Mouse (Mus musculus): ENCODE results near the gene Rnls. TPM values are rescaled to one million over a fixed set of nuclear protein-coding genes. Genes with fewer than 3 reads are reported as not detected.
A peak's percentile ranks its signal among the peaks of the same experiment; 100 is the strongest.

Gene Rnls
- polyA plus RNA-seq, 1 experiment = 1.4 TPM

DNA sequence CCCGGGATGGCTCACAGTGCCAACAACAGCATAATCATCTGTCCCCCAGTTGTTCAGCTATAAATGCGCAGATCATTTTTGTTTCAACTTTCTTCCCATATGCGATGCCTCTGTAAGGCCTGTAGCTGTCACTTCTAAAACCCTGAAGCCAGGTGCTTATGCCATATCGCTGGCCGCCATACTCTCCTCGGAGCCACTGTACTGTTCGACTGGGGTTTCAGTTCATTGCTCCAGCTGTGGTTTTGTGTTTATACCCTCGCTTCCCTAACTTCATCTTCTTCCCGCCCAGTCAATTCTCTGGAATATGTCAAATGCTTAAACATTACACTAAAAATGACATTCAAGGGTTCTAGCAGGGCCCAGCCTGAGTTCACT, 167.1 kb downstream of the Rnls start:
- no peaks in the 10 kb centered on the region for H3K27me3 ChIP-seq (ENCODE audit: control insufficient read depth, insufficient read depth, low read length)
- H3K27ac ChIP-seq (ENCODE audit: control insufficient read depth, insufficient read depth, low read length) = peak overlapping the region; percentile 96
- DNase-seq = peak; percentile 18
- H3K4me3 ChIP-seq (ENCODE audit: control insufficient read depth, insufficient read depth, low read length) = no peak overlapping the region
- 72% methylated on average over 9 of the region's 9 CpGs for whole genome bisulfite sequencing
- H3K36me3 ChIP-seq (ENCODE audit: control insufficient read depth, insufficient read depth, low read length) = no peaks in the 10 kb centered on the region
- TF ChIP-seq POLR2A (IDR thresholded peaks at IDR 0.05; ENCODE audit: control insufficient read depth, extremely low read depth, insufficient read depth, low read length, poor library complexity) = no peak
- no peak for TF ChIP-seq CTCF (IDR thresholded peaks at IDR 0.05; ENCODE audit: borderline replicate concordance, control insufficient read depth, extremely low read depth, insufficient read depth, low read length, poor library complexity)
- peaks cover 33% of the 10 kb centered on the region for H3K4me1 ChIP-seq (replicated peaks; ENCODE audit: control insufficient read depth, insufficient read depth, low read length)

DNA sequence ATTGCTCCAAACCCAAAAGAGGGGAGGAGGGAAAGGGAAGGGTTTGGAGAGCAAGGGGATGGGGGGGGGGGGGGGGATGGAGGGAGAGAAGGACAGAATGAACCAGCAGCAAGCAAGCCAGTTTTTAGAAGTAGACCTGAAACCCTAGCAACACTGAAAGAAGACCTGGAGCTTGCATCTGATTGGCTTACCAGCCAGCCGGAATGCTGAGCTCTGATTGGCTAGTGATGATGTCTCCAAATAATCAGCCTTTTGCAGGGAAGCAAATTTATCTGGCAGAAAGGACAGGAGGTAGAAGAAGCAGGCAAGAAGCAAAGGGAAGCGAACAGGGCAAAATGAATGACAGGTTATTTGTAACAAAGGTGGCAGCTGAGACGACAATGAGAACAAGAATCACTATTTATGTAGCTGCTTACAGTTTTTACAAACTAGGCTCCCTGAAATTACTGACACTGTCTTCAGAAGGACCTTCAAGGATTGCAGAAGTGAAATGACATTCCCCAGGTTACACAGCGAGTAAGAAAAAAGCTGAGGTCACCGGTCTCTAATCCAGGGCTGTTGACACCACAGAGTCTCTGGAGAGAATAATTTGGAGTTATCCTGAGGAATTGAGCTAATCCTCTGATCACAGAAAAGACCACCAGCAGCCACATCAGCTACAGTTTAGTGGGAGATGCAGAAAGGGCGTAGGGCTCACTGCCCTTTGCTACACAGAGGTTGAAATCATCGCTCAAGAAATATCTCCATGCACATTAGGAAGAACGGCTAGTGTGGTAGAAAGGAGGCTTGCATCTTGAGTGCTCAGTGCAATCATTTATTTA, 167.7 kb downstream of the Rnls start:
- Histone ChIP-seq H3K4me1 (replicated peaks; ENCODE audit: control insufficient read depth, insufficient read depth, low read length) (peaks cover 35% of the 10 kb centered on the region), H3K27me3 (ENCODE audit: control insufficient read depth, insufficient read depth, low read length) (no peaks in the 10 kb centered on the region), H3K4me3 (ENCODE audit: control insufficient read depth, insufficient read depth, low read length) (no peak overlapping the region), H3K27ac (ENCODE audit: control insufficient read depth, insufficient read depth, low read length) (peak overlapping the region; percentile 96), H3K36me3 (ENCODE audit: control insufficient read depth, insufficient read depth, low read length) (no peaks in the 10 kb centered on the region)
- no peak for TF ChIP-seq CTCF (IDR thresholded peaks at IDR 0.05; ENCODE audit: borderline replicate concordance, control insufficient read depth, extremely low read depth, insufficient read depth, low read length, poor library complexity)
- TF ChIP-seq POLR2A (IDR thresholded peaks at IDR 0.05; ENCODE audit: control insufficient read depth, extremely low read depth, insufficient read depth, low read length, poor library complexity) = no peak
- DNase-seq = peak; percentile 70
- 48% methylated on average over 8 of the region's 8 CpGs for WGBS

DNA sequence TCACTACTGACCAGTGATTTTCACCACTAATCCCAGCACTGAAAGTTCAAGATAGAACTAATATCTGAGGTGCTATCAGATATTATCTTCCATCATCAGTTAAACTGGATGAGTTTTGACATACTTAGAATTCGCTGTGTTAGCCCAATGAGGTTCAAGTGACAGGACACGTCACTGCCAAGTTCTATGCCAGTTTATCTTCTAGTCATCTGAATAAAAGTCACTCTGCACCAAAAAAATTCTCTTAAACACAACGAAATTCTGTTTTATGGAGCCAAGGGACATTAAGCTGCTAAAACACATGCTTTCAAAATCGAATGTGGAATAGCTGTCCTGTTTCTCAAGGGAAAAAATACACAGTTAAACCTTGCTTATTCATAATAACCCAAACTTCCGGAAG, 168.3 kb downstream of the Rnls start:
- peak overlapping the region; percentile 96 for H3K27ac ChIP-seq (ENCODE audit: control insufficient read depth, insufficient read depth, low read length)
- H3K4me1 ChIP-seq (replicated peaks; ENCODE audit: control insufficient read depth, insufficient read depth, low read length) = peaks cover 35% of the 10 kb centered on the region
- 12% methylated on average over 5 of the region's 5 CpGs for WGBS
- H3K27me3 ChIP-seq (ENCODE audit: control insufficient read depth, insufficient read depth, low read length) = no peaks in the 10 kb centered on the region
- TF ChIP-seq CTCF (IDR thresholded peaks at IDR 0.05; ENCODE audit: borderline replicate concordance, control insufficient read depth, extremely low read depth, insufficient read depth, low read length, poor library complexity) = no peak
- TF ChIP-seq POLR2A (IDR thresholded peaks at IDR 0.05; ENCODE audit: control insufficient read depth, extremely low read depth, insufficient read depth, low read length, poor library complexity) = no peak
- no peaks in the 10 kb centered on the region for H3K36me3 ChIP-seq (ENCODE audit: control insufficient read depth, insufficient read depth, low read length)
- DNase-seq = no peak
- H3K4me3 ChIP-seq (ENCODE audit: control insufficient read depth, insufficient read depth, low read length) = no peak overlapping the region

DNA sequence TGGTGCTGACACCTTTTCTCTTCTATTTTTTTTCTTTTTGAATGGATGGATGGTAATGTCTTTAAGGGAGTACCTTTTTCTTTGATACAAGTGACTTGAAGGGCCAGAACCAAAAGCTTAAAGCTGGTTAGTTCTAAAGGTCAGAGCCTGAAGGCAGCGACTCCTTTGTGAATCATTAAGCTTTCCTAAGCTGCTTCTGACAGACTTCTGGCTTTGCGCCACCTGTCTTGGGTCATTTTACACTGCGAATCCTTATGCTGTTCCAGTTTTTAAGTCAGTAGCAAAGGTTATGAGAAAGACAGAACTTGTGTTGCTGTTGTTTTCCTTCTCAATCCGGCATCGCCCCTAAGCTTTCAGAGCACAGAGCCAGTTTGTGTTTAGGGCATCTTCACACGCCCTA, 168.8 kb downstream of the Rnls start:
- Histone ChIP-seq H3K36me3 (ENCODE audit: control insufficient read depth, insufficient read depth, low read length) (no peaks in the 10 kb centered on the region), H3K4me1 (replicated peaks; ENCODE audit: control insufficient read depth, insufficient read depth, low read length) (peaks cover 35% of the 10 kb centered on the region), H3K4me3 (ENCODE audit: control insufficient read depth, insufficient read depth, low read length) (no peak overlapping the region), H3K27ac (ENCODE audit: control insufficient read depth, insufficient read depth, low read length) (peak overlapping the region; percentile 96), H3K27me3 (ENCODE audit: control insufficient read depth, insufficient read depth, low read length) (no peaks in the 10 kb centered on the region)
- TF ChIP-seq POLR2A (IDR thresholded peaks at IDR 0.05; ENCODE audit: control insufficient read depth, extremely low read depth, insufficient read depth, low read length, poor library complexity) (no peak), CTCF (IDR thresholded peaks at IDR 0.05; ENCODE audit: borderline replicate concordance, control insufficient read depth, extremely low read depth, insufficient read depth, low read length, poor library complexity) (no peak)
- WGBS = 20% methylated on average over 6 of the region's 6 CpGs
- DNase-seq = peak; percentile 40

GRCm38 (mm10) chr19:33222595-33223223, 169.4 kb downstream of the Rnls start:
- peak overlapping the region; percentile 98 for H3K27ac ChIP-seq (ENCODE audit: control insufficient read depth, insufficient read depth, low read length)
- TF ChIP-seq POLR2A (IDR thresholded peaks at IDR 0.05; ENCODE audit: control insufficient read depth, extremely low read depth, insufficient read depth, low read length, poor library complexity) = 0 out of 2 replicates have a peak, but pooled peaks have one; percentile 29
- TF ChIP-seq CTCF (IDR thresholded peaks at IDR 0.05; ENCODE audit: borderline replicate concordance, control insufficient read depth, extremely low read depth, insufficient read depth, low read length, poor library complexity) = no peak
- peaks cover 39% of the 10 kb centered on the region for H3K4me1 ChIP-seq (replicated peaks; ENCODE audit: control insufficient read depth, insufficient read depth, low read length)
- no peaks in the 10 kb centered on the region for H3K36me3 ChIP-seq (ENCODE audit: control insufficient read depth, insufficient read depth, low read length)
- 5% methylated on average over 12 of the region's 12 CpGs for WGBS
- peak overlapping the region; percentile 19 for H3K4me3 ChIP-seq (ENCODE audit: control insufficient read depth, insufficient read depth, low read length)
- H3K27me3 ChIP-seq (ENCODE audit: control insufficient read depth, insufficient read depth, low read length) = no peaks in the 10 kb centered on the region
- DNase-seq = peak; percentile 62

GRCm38 (mm10) chr19:33217791-33218300, 174.2 kb downstream of the Rnls start:
- no peaks in the 10 kb centered on the region for H3K36me3 ChIP-seq (ENCODE audit: control insufficient read depth, insufficient read depth, low read length)
- H3K4me1 ChIP-seq (replicated peaks; ENCODE audit: control insufficient read depth, insufficient read depth, low read length) = peaks cover 22% of the 10 kb centered on the region
- no peak overlapping the region for H3K27ac ChIP-seq (ENCODE audit: control insufficient read depth, insufficient read depth, low read length)
- WGBS = 68% methylated on average over 6 of the region's 6 CpGs
- DNase-seq = no peak
- no peaks in the 10 kb centered on the region for H3K27me3 ChIP-seq (ENCODE audit: control insufficient read depth, insufficient read depth, low read length)
- no peak overlapping the region for H3K4me3 ChIP-seq (ENCODE audit: control insufficient read depth, insufficient read depth, low read length)
- TF ChIP-seq CTCF (IDR thresholded peaks at IDR 0.05; ENCODE audit: borderline replicate concordance, control insufficient read depth, extremely low read depth, insufficient read depth, low read length, poor library complexity) = no peak
- no peak for TF ChIP-seq POLR2A (IDR thresholded peaks at IDR 0.05; ENCODE audit: control insufficient read depth, extremely low read depth, insufficient read depth, low read length, poor library complexity)
